Mouse (Mus musculus): Measurements from ENCODE around the gene BC005624. TPM values are rescaled to one million over a fixed set of nuclear protein-coding genes. Genes with fewer than 3 reads are reported as not detected.

BC005624 gene
- 75.2 and 80.2 TPM in 2 replicates for polyA plus RNA-seq (2015; fragmentation: Nextera tagmentation; extraction: Ambion mirVana)

DNA sequence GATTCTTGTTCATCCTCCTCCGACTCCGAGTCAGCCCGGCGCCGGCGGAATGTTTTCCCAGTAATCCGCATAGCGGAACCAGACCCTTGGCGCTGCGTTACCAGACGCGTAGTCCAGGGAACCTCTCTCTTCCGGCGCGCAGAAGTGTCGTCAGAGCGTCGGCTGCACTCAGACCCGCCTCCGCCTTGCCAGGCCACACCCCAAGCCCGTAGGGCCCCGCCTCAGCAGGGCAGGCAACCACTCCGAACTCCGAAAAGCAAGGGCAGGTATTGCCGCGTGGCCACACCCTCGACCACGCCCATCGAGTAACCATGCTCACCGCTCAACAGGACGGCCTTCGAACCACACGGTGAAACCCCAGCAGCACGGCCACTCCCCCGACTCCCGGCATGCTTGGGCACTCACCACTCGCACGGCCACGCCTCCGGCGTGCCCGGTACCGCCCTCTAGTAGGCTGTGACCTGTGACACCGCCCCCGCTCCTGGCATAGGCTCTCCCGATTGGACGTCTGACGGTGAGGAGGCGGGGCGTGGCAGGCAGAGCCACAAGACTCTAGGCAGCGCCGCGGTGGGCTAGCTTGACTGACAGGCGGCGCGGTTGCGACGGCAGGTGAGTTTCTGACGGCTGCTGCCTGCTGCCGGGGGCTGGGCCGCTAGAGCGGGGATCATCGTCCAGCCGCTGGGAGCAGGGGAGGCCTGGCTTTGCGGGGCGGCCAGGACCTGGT is at the start of gene BC005624, which contains the start of gene Usp20:
Gene BC005624, minus strand, starts transcription at position 412 of the 724 bp plus-strand sequence.
Gene Usp20, plus strand, starts transcription at position 490 of the 724 bp plus-strand sequence.

DNA sequence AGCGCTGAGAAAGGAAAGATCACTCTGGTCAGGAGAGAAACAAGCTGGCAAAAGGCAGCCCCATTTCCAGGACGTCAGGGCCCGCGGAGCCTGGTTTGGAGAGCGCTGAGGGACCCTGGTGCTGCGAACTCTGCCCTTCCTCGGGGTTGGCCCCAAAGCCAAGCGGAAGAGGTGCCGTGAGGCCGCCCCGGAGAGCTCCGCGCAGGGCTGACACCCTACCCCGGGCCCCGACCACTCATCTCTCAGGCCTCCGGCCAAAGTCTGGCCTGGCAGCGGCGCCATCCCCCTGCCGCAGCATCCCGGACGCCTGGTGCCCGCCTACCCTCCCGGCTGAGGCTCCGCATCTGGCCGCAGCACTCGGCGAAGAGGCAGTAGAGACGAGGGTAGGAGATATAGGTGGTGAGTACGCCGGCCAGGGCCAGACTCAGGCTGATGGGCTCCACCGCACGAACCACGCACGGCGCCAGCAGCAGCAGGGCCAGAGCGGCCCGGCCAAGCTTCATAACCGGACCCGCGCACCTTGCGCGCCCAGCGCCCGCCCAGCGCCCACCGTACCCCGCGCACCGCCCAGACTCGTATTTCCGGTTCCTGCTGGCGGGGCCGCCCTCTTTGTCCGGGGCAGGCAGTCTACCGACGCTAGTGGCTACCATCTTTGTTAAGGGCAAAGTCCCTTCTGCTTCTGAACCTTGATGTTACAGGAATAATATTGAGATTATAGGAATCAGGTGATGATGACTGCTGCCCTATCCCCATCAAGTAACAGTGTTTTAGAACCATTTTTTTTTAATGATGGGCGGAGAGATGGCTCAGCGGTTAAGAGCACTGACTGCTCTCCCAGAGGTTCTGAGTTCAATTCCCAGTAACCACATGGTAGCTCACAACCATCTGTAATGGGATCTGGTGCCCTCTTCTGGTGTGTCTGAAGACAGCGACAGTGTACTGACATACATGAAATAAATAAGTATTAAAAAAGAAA is 14.4 kb downstream of the BC005624 start, which contains the start of gene Tor1a:
Gene Tor1a, minus strand, starts transcription at position 582 of the 976 bp plus-strand sequence.

DNA sequence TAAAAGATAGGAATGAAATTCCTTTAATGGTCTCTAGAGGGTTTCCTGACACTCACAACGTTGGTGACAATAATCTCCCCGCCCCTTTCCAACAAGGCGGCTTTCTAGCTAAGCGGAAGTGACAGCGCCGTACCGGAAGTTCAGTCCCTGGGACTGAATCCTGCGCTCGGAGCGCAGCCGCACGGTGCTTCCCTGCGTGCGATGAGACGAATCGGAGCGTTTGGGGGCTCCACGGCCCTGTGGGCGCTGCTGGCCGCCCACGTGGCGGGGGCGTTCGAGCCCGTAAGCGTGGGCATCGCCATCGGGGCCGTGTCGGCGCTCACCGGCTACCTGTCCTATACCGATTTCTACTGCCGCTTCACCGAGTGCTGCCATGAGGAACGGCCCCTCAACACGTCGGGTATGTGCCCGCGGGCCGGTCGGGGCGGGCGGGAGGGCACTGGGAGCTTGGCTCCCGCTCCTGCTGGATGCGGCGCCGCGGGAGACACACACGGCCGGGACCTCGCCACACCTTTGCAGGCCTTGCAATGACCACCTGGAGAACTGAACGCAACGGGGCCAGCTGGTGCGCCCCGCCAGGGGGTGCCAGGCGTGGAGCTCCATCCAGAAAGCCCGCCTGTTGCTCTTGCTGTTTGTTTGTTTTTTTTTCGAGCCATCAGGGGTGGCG is 29.0 kb downstream of the BC005624 start, which contains the start of gene Tor1b:
Gene Tor1b, plus strand, starts transcription at position 136 of the 667 bp plus-strand sequence.

DNA sequence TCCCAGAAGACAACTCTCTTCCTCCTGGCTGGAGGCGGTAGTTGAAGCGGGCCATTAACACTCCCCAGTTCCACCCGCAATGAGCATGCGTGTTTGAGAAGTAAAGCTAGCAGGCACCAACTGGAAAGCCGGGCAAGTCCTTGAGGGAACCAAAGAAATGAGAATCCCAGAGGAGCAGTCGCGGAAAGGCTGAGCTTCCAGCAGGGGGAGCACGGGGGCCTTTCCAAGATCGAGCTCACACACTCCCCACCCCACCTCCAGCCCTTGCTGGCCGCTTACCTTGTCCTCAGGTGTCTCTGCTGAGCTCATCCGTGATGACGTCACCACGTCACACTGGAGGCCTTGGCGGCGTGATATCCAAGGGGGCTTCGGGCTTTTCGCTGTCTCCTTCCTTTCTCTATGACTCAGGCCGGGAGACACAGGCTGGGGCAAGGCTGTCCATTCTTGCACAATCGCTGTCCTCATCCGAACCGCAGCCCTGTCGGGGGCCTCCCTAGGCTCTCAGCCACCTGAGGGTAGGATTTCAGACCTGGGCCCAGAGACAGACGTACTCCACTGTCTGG is 52.4 kb downstream of the BC005624 start, which contains the start of gene Ptges:
Gene Ptges, minus strand, starts transcription at position 381 of the 563 bp plus-strand sequence.

Other genes starting within 250 kb of the BC005624 start
- 2.3 and 2.4 TPM in 2 replicates for gene 1700001O22Rik, start 178.5 kb downstream of the BC005624 start, polyA plus RNA-seq (2015; fragmentation: Nextera tagmentation; extraction: Ambion mirVana)
- 96.5 and 103 TPM in 2 replicates for gene Ntmt1, start 174.4 kb downstream of the BC005624 start, polyA plus RNA-seq (2015; fragmentation: Nextera tagmentation; extraction: Ambion mirVana)
- 44.4 and 45.8 TPM in 2 replicates for gene Asb6, start 151.9 kb downstream of the BC005624 start, polyA plus RNA-seq (2015; fragmentation: Nextera tagmentation; extraction: Ambion mirVana)
- 2.2 and 6.1 TPM in 2 replicates for gene Prrx2, start 147.2 kb downstream of the BC005624 start, polyA plus RNA-seq (2015; fragmentation: Nextera tagmentation; extraction: Ambion mirVana)
- 4.6 and 4.7 TPM in 2 replicates for gene Ptges, start 52.3 kb downstream of the BC005624 start, polyA plus RNA-seq (2015; fragmentation: Nextera tagmentation; extraction: Ambion mirVana)
- 18.2 and 19.7 TPM in 2 replicates for gene Tor1b, start 29.2 kb downstream of the BC005624 start, polyA plus RNA-seq (2015; fragmentation: Nextera tagmentation; extraction: Ambion mirVana)
- gene Tor1a, start 14.3 kb downstream of the BC005624 start, polyA plus RNA-seq (2015; fragmentation: Nextera tagmentation; extraction: Ambion mirVana): 74.0 and 82.1 TPM in 2 replicates
- gene Usp20, start 78 bp upstream of the BC005624 start, polyA plus RNA-seq (2015; fragmentation: Nextera tagmentation; extraction: Ambion mirVana): 29.9 and 32.1 TPM in 2 replicates
- 31.9 and 36.8 TPM in 2 replicates for gene Fnbp1, start 159.8 kb upstream of the BC005624 start, polyA plus RNA-seq (2015; fragmentation: Nextera tagmentation; extraction: Ambion mirVana)
- 27.8 and 28.2 TPM in 2 replicates for gene Gpr107, start 170.1 kb upstream of the BC005624 start, polyA plus RNA-seq (2015; fragmentation: Nextera tagmentation; extraction: Ambion mirVana)

Data from neural tube, postnatal 0 days (tissue).